Mouse (Mus musculus) brown adipose tissue, adult 24 weeks (tissue): ENCODE results near the gene Jup. TPM values are rescaled to one million over a fixed set of nuclear protein-coding genes. Genes with fewer than 3 reads are reported as not detected.

ENCODE experiments used
- H3K27ac ChIP-seq: fragments of 200-500 bp; replicated peaks from 2 replicates; pipeline ENCODE4 v1.5.1; 2012; ENCODE audit warnings: low read depth, mild to moderate bottlenecking, low read length
- H3K4me1 ChIP-seq: fragments of 200-500 bp; 2 replicates; pipeline ENCODE4 v1.6.1; 2012; ENCODE audit warnings: low read length, mixed read lengths; ENCODE audit not compliant: control insufficient read depth, insufficient read depth, insufficient read length
- H3K4me3 ChIP-seq: fragments of 200-500 bp; 2 replicates; pipeline ENCODE4 v1.5.1; 2012; ENCODE audit warnings: low read depth, mild to moderate bottlenecking, low read length, moderate library complexity; ENCODE audit not compliant: insufficient read depth
- polyA plus RNA-seq: library from polyadenylated mRNA; stranded (reverse); fragments of >200 nt; gene quantifications from 2 replicates; pipeline ENCODE4 v1.2.4, GENCODE M21; 2012; ENCODE audit not compliant: missing spikeins, insufficient read depth, insufficient read length

Gene Jup
- polyA plus RNA-seq, 1 experiment, result 24.9 TPM

- Histone ChIP-seq H3K4me3 (peak overlapping the region; percentile 39), H3K4me1 (peaks cover 21% of the 10 kb centered on the region), H3K27ac (peak overlapping the region; percentile 95)
Measured at GRCm38 (mm10) chr11:100387589-100388375, 9.8 kb downstream of the Jup start.

- H3K27ac ChIP-seq, result peak overlapping the region; percentile 82
- H3K4me1 ChIP-seq, result peaks cover 21% of the 10 kb centered on the region
- peak overlapping the region; percentile 13 for H3K4me3 ChIP-seq
Measured at GRCm38 (mm10) chr11:100387111-100387510, 10.5 kb downstream of the Jup start.

DNA sequence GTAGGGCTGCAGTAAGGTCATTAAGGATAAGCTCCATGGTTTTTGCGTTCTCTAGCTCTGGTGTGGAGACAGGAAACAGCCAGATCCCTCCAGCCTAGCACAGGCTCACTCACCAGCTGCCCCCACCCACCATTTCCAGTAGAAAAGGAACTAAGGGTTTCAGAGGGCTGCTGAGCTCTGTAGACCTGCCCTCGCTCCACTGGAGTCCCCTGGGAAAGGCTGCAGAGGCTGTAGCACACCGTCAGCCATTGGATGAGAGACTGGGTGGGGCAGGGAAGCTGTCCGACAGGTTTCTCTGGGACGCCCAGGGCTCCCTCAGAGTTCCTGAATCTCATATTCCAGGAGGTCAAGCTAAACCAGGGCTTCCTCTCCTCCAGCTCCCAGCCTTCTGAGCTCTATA is 11.0 kb downstream of the Jup start:
- peaks cover 18% of the 10 kb centered on the region for H3K4me1 ChIP-seq
- peak overlapping the region; percentile 82 for H3K27ac ChIP-seq
- H3K4me3 ChIP-seq, result 0 out of 2 replicates have a peak overlapping the region, but pooled peaks have one; percentile 13

DNA sequence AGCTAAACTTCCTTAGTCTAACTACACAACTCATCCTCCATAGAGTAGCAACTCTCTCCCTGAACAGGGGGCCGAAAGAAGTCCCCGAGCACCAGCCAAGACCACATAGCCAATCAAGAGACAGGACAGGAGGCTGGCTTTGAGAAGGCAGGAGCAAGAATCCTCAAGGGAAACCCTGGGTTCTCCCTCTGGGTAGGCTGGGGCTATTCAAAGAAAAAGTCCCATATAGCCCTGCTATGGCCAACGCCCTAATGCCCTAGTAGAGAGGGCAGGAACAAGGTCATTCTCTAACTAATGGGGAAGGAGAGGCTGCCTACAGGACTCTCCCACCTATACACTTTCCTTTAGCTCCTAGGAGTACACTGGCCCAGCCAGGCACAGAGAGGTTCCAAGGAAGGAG is 12.5 kb downstream of the Jup start:
- H3K4me3 ChIP-seq, result no peak overlapping the region
- H3K4me1 ChIP-seq, result peaks cover 18% of the 10 kb centered on the region
- H3K27ac ChIP-seq, result peak overlapping the region; percentile 25; the same call in 1 of the 2 replicates

DNA sequence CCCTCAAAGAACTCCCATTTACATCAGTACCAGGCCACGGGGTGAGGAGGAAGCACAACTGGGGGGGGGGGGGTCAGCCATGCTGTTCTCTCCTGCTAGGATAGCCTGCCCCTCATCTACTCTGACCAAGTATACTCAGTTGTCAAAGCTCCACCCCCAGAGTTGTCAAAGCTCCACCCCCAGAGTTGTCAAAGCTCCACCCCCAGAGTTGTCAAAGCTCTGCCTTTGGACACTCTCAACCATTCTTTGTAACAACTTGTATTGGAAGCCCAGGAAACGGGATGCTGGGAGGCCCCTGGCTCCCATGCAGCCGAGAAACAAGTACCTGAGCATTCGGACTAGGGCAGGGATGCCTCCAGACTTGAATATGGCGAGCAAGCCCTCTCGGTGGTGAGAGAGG is 14.9 kb downstream of the Jup start:
- Histone ChIP-seq H3K4me3 (no peak overlapping the region), H3K27ac (no peak overlapping the region), H3K4me1 (peaks cover 22% of the 10 kb centered on the region)

- Histone ChIP-seq H3K4me3 (no peak overlapping the region), H3K27ac (peak overlapping the region; percentile 35; the same call in 1 of the 2 replicates), H3K4me1 (peaks cover 24% of the 10 kb centered on the region)
Measured at GRCm38 (mm10) chr11:100379311-100379710, 18.3 kb downstream of the Jup start.

DNA sequence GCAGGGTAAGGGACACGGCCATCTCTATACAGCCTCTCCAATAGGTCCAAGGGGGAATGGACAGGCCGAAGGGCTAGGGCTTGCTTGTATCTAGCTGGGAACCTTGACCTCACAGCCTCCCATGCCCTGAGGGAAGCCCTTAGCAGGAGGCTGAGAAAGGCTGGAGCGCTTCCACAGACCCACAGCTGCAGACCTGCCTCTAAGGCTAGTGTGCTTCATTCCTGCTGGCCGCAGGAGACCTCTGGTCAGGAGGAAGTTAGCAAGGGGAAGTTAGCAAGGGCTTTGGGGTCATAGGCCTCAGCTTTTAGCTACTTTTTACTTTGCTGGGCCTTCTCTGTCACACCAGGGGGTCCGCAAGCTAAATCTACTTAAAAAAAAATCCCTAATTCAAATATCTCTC is 19.1 kb downstream of the Jup start:
- Histone ChIP-seq H3K4me1 (peaks cover 24% of the 10 kb centered on the region), H3K27ac (peak overlapping the region; percentile 35; the same call in 1 of the 2 replicates), H3K4me3 (no peak overlapping the region)

DNA sequence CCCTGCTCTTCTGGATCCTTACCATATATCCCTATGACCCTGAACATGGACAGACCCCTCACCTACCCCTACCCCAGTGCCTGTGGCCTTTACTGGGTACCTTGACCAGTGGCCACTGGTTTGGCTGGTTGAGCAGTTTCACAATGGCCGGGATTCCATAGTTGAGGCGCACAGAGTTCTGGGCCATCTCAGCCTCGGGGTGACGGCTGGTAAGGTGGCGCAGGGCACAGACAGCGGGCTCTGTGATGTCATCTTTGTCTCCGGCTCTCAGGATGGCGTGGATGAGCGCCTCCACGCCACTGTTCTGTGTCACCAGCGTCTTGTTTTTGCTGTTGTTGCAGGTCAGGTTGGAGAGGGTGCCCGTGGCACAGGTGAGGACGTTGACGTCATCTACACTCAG is 19.6 kb downstream of the Jup start:
- H3K4me1 ChIP-seq, result peaks cover 24% of the 10 kb centered on the region
- H3K27ac ChIP-seq, result peak overlapping the region; percentile 35; the same call in 1 of the 2 replicates
- no peak overlapping the region for H3K4me3 ChIP-seq

- peaks cover 27% of the 10 kb centered on the region for H3K4me1 ChIP-seq
- H3K4me3 ChIP-seq, result no peak overlapping the region
- peak overlapping the region; percentile 84 for H3K27ac ChIP-seq
Measured at GRCm38 (mm10) chr11:100376746-100377389, 20.7 kb downstream of the Jup start.

DNA sequence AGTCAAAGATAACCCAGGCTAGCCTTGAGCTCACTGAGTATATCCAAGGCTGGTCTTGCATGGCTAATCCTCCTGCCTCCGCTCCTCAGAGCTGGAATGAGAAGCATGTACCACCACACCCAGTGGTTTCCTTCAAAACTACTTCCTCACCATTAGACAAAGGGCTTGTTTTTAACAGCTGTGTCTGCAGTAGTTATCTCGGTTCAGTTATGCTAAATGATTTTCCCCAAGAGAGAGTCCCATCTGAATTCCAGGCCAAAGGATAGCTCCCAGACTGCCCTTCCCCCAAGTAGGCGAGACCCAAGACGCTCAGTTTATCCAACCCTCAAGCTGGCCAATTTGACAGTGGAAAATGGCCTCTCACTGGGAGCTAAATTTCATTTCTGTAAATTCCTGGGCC is 21.6 kb downstream of the Jup start:
- Histone ChIP-seq H3K27ac (peak overlapping the region; percentile 84), H3K4me1 (peaks cover 27% of the 10 kb centered on the region), H3K4me3 (no peak overlapping the region)

DNA sequence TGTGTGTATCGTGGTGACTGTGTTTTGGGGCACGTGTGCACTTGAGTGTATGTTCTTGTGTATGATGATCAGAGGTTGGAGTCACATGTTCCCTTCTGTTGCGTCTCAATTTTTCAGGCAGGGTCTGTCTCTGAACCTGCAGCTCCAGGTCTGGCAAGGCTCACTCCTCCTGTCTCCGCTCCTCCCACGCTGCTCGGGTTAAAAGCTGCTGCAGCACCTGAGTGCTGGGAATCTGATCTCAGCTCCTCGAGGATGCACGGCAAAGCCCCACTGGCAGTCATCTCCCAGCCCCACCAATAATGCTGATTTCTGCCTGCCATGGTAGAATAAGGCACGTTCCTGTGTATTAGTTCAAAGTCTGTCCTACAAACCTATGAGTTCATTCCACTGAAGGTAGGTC is 22.4 kb downstream of the Jup start:
- no peak overlapping the region for H3K4me3 ChIP-seq
- H3K4me1 ChIP-seq, result peaks cover 32% of the 10 kb centered on the region
- peak overlapping the region; percentile 78 for H3K27ac ChIP-seq

- Histone ChIP-seq H3K27ac (peak overlapping the region; percentile 41; the same call in 1 of the 2 replicates), H3K4me3 (no peak overlapping the region), H3K4me1 (peaks cover 25% of the 10 kb centered on the region)
Measured at GRCm38 (mm10) chr11:100371981-100372558, 25.5 kb downstream of the Jup start.

DNA sequence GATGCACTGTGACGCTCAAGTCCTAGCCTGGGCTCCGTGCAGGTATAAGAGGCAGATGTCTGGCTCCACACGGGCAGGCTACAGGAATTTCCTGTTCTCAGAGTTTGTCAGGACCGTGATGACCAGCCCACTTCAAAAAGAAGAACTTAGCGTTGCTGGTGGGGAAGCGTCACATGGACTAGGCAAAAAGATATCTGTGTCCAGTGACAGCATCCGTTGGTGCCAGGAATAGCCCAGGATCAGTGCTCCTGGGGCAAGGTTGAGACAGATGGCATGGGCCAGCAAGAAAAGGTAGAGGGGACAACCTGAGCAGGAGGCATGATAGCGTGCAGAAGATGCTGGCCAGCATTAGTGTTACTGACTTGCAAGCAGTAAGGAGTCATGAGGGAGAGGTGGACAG is 27.7 kb downstream of the Jup start:
- H3K4me1 ChIP-seq, result peaks cover 21% of the 10 kb centered on the region
- no peak overlapping the region for H3K4me3 ChIP-seq
- H3K27ac ChIP-seq, result peak overlapping the region; percentile 43; the same call in 1 of the 2 replicates

- Histone ChIP-seq H3K4me3 (no peak overlapping the region), H3K27ac (peak overlapping the region; percentile 16; the same call in 1 of the 2 replicates), H3K4me1 (peaks cover 21% of the 10 kb centered on the region)
Measured at GRCm38 (mm10) chr11:100369145-100369544, 28.4 kb downstream of the Jup start.

DNA sequence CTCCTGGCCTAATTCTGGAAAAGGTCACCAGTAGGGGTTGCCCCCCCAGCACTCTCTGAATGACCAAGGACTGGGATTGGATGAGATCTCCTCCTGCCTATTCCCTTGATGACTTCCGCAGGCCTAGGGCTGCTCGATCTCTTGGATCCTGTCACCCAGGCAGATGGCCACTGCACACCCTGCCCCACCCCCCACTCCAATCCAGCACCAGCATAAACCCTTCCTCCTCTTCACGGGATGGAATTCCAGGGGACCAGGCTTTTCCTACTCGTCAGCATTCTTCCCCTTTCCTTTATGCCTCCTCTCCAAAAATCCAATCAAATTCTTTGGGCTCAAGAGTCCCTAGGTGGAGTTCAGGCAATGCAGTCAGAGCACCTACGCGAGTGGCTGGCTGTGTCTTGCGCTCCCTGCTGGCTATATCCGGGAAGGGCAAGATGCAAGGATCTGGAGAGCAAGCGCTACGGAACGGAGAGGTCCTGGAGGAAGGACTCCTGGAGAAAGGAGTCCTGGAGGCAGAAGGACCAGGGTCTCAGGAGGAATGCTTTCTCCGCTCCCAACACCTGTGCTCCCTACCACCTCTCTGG is 34.5 kb downstream of the Jup start:
- H3K27ac ChIP-seq, result no peak overlapping the region
- H3K4me3 ChIP-seq, result no peak overlapping the region
- H3K4me1 ChIP-seq, result peaks cover 15% of the 10 kb centered on the region; the same call in 1 of the 2 replicates
